Mouse (Mus musculus): ENCODE results near the gene Nhej1. TPM values are rescaled to one million over a fixed set of nuclear protein-coding genes. Genes with fewer than 3 reads are reported as not detected.

The Nhej1 gene
- polyA plus RNA-seq, 1 experiment from 2014 or later: 8.6 TPM

DNA sequence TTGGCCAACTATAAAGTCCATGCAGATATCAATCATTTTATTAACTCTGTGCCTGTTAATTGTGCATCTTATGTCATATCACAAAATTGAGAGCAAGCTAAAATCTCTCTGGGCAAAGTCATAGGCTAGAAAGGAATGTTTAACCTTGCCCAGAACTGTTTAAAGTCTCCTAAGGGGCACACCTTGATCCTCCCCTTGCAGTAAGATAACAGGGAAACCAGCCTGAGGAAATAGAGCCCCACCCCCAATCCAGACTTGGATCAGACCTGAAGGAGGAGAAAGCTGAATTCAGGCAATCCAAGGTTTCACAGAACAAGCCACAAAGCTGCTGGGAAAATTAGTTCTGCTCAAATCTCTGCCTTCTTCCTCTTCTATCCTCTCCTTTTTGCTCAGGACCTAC lies 114.2 kb downstream of the Nhej1 start:
- ATAC-seq (ENCODE audit: insufficient read depth, low FRiP score, low read depth): no peak
- no peak overlapping the region for H3K4me3 ChIP-seq (replicated peaks)
- H3K9me3 ChIP-seq: no peaks in the 10 kb centered on the region
- 0 out of 2 replicates have a peak overlapping the region, but pooled peaks have one; percentile 33 for H3K27ac ChIP-seq
- H3K4me2 ChIP-seq: no peak overlapping the region
- H3K4me1 ChIP-seq: peaks cover 6% of the 10 kb centered on the region; the same call in 1 of the 2 replicates
- H3K9ac ChIP-seq: no peak overlapping the region
- H3K27me3 ChIP-seq (replicated peaks): no peaks in the 10 kb centered on the region
- no peaks in the 10 kb centered on the region for H3K36me3 ChIP-seq

DNA sequence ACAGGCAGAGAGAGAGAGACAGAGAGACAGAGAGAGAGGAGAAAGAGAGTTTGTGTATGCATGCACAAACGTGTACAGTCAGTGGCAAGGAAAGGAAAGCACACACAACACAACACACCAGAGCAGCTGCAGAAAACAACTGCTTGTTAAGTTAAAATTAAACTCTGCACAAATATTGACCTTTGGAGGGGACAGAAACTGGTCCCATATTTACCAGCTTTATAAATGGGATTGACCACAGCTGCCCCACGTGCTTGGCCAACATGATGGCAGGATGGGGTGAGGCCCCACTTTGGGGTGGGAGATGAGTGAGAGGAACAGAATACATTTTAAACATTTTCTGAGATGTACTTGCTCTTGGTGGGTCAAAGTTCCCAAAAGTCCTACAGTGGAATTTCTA lies 114.8 kb downstream of the Nhej1 start:
- Histone ChIP-seq H3K4me2 (no peak overlapping the region), H3K4me1 (peaks cover 4% of the 10 kb centered on the region; the same call in 1 of the 2 replicates), H3K36me3 (no peaks in the 10 kb centered on the region), H3K4me3 (replicated peaks) (no peak overlapping the region), H3K9me3 (no peaks in the 10 kb centered on the region), H3K27me3 (replicated peaks) (no peaks in the 10 kb centered on the region), H3K9ac (no peak overlapping the region), H3K27ac (peak overlapping the region; percentile 52)
- 0 out of 2 replicates have a peak, but pooled peaks have one; percentile 20 for ATAC-seq (ENCODE audit: insufficient read depth, low FRiP score, low read depth)
- WGBS: 42% methylated on average over 2 of the region's 2 CpGs

DNA sequence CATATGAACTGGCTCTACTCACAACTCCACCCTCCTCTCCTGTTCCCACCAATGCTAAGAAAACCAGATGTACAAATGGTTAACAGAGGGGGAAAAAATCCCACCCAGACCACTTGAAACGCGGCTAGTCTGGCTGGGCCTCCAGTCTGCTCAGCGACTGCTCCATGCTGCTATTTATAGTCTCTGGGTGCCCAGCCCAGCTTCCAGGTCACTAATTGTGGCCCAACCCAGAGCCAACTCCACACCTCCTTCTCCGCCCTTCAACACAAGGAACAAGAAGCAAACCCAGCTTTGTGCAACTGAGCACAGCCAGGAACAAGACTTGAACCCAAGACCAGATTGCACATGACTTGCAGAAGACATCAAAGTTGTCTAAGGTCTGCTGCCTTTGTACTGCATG lies 119.0 kb downstream of the Nhej1 start:
- Histone ChIP-seq H3K4me2 (no peak overlapping the region), H3K4me1 (no peaks in the 10 kb centered on the region), H3K27me3 (replicated peaks) (no peaks in the 10 kb centered on the region), H3K4me3 (replicated peaks) (no peak overlapping the region), H3K36me3 (no peaks in the 10 kb centered on the region), H3K9ac (no peak overlapping the region), H3K9me3 (no peaks in the 10 kb centered on the region), H3K27ac (no peak overlapping the region)
- WGBS: 31% methylated on average over 4 of the region's 4 CpGs
- ATAC-seq (ENCODE audit: insufficient read depth, low FRiP score, low read depth): peak; percentile 55; the same call in 1 of the 2 replicates

DNA sequence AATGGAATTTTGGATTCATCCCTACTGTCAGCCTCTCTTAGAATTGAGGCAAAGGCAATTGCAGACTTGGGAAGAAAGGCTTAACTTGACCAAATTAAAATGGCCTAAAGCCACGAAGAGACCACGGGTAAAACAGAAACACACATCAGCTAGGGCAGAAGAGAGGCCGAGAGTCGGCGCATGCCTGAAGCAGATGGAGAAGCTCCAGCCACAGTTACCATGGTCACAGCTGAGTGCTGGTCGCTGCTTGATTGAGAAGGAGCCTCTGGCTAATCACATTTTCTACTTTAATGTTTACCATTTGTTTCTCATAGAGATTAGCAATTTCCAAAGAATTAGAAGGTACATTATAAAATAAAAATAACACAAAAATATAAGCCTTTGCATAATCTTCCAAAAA lies 123.8 kb downstream of the Nhej1 start:
- Histone ChIP-seq H3K9me3 (no peaks in the 10 kb centered on the region), H3K27ac (no peak overlapping the region), H3K36me3 (no peaks in the 10 kb centered on the region), H3K4me2 (no peak overlapping the region), H3K27me3 (replicated peaks) (no peaks in the 10 kb centered on the region), H3K4me3 (replicated peaks) (no peak overlapping the region), H3K9ac (no peak overlapping the region), H3K4me1 (no peaks in the 10 kb centered on the region)
- WGBS: 50% methylated on average over 6 of the region's 6 CpGs
- ATAC-seq (ENCODE audit: insufficient read depth, low FRiP score, low read depth): no peak

DNA sequence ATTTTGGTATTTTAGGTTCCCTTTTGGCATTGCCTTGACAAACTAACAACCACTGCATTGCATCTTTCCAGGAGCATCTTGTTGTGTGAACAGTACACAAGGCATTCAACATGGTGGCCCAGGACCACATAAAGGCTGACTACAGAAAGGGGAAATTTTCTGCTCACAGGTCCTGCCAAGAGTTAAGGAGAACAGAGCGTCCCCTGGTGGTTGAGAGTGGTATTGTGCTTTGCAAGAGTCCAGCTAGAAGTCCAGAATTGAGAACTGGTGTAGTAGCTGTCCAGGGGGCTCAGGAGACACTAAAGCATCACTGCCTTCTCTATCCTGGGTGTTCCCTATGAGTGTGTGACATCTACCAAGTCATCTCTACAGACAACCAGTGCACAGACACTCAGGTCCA lies 124.5 kb downstream of the Nhej1 start:
- Histone ChIP-seq H3K9ac (no peak overlapping the region), H3K4me2 (no peak overlapping the region), H3K4me3 (replicated peaks) (no peak overlapping the region), H3K9me3 (no peaks in the 10 kb centered on the region), H3K27me3 (replicated peaks) (no peaks in the 10 kb centered on the region), H3K4me1 (no peaks in the 10 kb centered on the region), H3K36me3 (no peaks in the 10 kb centered on the region), H3K27ac (no peak overlapping the region)
- WGBS: 6% methylated on average over 1 of the region's 1 CpGs
- ATAC-seq (ENCODE audit: insufficient read depth, low FRiP score, low read depth): no peak

DNA sequence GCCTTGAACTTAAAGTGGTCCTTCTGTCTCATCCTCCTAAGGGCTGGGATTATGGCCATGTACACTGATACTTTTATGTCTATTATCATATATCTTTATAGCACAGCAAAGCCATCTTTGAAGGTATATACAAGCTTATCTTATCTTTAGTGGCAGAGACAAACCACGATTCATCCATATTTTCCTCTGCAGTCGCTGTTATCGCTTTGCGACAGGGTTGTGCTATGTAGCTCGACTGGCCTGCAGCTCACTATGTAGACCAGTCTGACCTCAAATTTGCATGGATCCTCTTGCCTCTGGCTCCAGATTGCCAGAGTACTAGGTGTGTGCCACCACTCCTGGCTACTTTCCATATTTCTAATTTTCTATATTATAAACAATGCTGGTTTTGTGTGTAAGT lies 125.8 kb downstream of the Nhej1 start:
- H3K27ac ChIP-seq: no peak overlapping the region
- H3K4me3 ChIP-seq (replicated peaks): no peak overlapping the region
- H3K9me3 ChIP-seq: no peaks in the 10 kb centered on the region
- ATAC-seq (ENCODE audit: insufficient read depth, low FRiP score, low read depth): no peak
- 72% methylated on average over 5 of the region's 5 CpGs for WGBS
- no peaks in the 10 kb centered on the region for H3K27me3 ChIP-seq (replicated peaks)
- H3K4me1 ChIP-seq: no peaks in the 10 kb centered on the region
- H3K36me3 ChIP-seq: no peaks in the 10 kb centered on the region
- no peak overlapping the region for H3K9ac ChIP-seq
- H3K4me2 ChIP-seq: no peak overlapping the region

DNA sequence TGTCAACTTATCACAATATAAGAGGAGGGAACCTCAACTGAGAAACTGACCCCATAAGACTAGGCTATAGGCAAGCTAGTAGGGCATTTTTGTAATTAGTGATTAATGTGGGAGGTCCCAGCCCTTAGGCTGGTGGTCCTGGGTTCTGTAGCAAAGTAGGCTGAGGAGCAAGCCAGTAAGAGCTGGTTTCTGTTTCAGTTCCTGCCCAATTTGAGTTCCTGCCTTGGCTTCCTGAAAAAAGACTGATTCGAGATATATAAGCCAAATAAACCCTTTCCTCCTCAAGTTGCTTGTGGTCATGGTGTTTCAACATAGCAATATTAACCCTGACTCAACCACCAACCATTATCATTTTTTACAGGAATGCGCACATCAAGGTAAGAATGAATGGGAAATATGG lies 127.8 kb downstream of the Nhej1 start:
- Histone ChIP-seq H3K9ac (no peak overlapping the region), H3K27ac (no peak overlapping the region), H3K36me3 (no peaks in the 10 kb centered on the region), H3K4me2 (no peak overlapping the region), H3K9me3 (no peaks in the 10 kb centered on the region), H3K4me3 (replicated peaks) (no peak overlapping the region), H3K27me3 (replicated peaks) (no peaks in the 10 kb centered on the region), H3K4me1 (no peaks in the 10 kb centered on the region)
- WGBS: 75% methylated on average over 2 of the region's 2 CpGs
- ATAC-seq (ENCODE audit: insufficient read depth, low FRiP score, low read depth): no peak

DNA sequence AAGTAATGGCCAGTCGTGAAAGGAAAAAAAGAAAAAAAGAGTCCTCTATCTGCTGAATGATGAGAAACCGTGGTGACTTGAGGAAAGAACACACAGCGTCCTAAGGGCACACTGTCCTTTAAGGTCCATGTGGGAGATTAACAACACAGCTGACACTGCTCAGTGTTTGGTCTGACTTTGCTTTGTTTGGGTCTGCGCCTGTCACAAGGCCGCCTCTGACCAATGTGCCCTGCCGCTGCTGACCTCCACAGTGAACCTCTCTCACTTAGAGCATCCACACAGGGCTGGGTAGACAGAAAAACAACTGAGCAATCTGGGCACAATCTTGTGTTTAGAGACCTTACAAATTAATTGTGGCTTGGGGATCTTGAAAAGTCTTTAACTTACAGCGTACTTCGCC lies 148.0 kb downstream of the Nhej1 start:
- H3K9ac ChIP-seq: no peak overlapping the region
- H3K36me3 ChIP-seq: no peaks in the 10 kb centered on the region
- H3K4me2 ChIP-seq: no peak overlapping the region
- H3K4me1 ChIP-seq: no peaks in the 10 kb centered on the region; the same call in 1 of the 2 replicates
- 61% methylated on average over 8 of the region's 8 CpGs for WGBS
- no peaks in the 10 kb centered on the region for H3K9me3 ChIP-seq
- H3K4me3 ChIP-seq (replicated peaks): no peak overlapping the region
- no peaks in the 10 kb centered on the region for H3K27me3 ChIP-seq (replicated peaks)
- ATAC-seq (ENCODE audit: insufficient read depth, low FRiP score, low read depth): no peak
- H3K27ac ChIP-seq: no peak overlapping the region

DNA sequence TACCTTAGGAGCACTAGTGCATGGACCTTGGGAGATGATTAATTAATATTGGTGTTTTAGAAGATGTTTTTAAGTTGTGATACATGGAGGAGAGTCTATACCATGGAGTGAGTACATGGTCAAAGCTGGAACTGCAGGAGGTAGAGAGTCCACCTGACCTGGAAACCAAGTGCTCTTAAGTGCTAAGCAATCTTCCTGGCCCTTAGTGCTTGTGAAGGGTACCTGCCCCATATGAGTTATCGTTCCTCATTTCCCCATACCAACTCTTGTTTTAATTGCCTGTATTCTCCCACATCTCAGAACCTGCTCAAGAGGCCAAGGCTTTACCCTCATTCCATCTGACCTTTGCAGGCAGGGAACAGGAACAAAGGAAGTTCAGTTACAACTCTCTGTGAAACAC lies 149.1 kb downstream of the Nhej1 start:
- no peak overlapping the region for H3K9ac ChIP-seq
- ATAC-seq (ENCODE audit: insufficient read depth, low FRiP score, low read depth): no peak
- no peak overlapping the region for H3K27ac ChIP-seq
- H3K4me2 ChIP-seq: no peak overlapping the region
- H3K36me3 ChIP-seq: no peaks in the 10 kb centered on the region
- H3K4me1 ChIP-seq: peaks cover 4% of the 10 kb centered on the region; the same call in 1 of the 2 replicates
- no peaks in the 10 kb centered on the region for H3K27me3 ChIP-seq (replicated peaks)
- H3K9me3 ChIP-seq: no peaks in the 10 kb centered on the region
- 87% methylated on average over 1 of the region's 1 CpGs for WGBS
- H3K4me3 ChIP-seq (replicated peaks): no peak overlapping the region

DNA sequence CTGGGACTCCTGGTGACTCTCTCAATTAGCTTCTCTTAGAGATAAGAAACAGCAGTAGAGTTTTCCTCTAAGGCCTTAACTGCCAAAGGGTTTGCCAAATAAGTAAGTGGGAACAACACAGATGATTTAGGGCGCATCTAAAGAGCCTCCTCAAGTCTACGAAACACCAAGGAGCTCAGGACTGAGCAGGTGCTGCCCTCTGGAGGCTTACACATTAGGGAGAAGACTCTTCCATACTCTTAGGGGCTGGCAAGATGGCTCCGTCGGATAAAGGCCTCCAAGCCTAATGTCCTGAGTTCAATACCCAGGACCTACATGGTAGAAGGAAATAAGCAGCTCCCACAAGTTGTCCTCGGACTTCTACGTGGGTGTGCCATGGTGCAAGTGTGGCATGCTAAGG lies 151.4 kb downstream of the Nhej1 start:
- H3K9ac ChIP-seq: no peak overlapping the region
- H3K9me3 ChIP-seq: no peaks in the 10 kb centered on the region
- no peaks in the 10 kb centered on the region for H3K27me3 ChIP-seq (replicated peaks)
- H3K4me2 ChIP-seq: no peak overlapping the region
- H3K4me3 ChIP-seq (replicated peaks): no peak overlapping the region
- peaks cover 4% of the 10 kb centered on the region; the same call in 1 of the 2 replicates for H3K4me1 ChIP-seq
- no peak overlapping the region for H3K27ac ChIP-seq
- 84% methylated on average over 6 of the region's 6 CpGs for WGBS
- no peak for ATAC-seq (ENCODE audit: insufficient read depth, low FRiP score, low read depth)
- no peaks in the 10 kb centered on the region for H3K36me3 ChIP-seq

DNA sequence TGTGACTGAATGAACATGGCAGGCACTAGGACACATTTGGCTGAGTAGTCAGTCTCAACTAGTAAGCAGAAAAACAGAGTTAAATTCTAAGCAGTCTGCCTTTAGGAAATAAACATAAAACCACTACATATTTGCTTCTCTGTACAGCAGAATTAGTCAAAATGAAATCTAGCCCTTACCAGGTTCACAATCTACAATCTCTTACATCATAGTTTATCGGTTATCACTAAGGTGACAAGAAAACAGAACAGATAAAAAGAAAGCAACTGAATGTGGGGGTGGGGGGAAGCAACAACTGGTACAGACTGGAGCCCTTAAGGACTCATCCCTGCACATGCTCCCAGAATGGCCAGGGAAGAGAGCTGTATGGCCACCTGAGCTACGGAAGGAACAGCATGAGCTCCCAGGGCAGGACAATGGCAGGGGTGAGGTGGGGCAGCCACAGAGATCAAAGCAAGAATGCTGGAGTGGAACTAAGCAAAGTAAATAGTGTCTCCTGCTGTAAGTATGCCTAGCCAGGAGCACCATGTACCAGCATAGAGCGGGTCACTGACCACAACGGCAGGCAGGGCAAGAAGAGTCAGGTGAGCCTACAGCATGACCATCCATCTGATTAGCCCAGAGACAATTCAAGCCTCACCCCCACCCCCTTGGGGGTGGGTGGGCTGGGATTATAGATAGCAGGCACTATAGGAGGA lies 153.5 kb downstream of the Nhej1 start:
- Histone ChIP-seq H3K27me3 (replicated peaks) (no peaks in the 10 kb centered on the region), H3K4me3 (replicated peaks) (no peak overlapping the region), H3K4me2 (no peak overlapping the region), H3K27ac (no peak overlapping the region; the same call in 1 of the 2 replicates), H3K4me1 (0 out of 2 replicates have a peak, but pooled peaks cover 12% of the 10 kb centered on the region), H3K36me3 (no peaks in the 10 kb centered on the region), H3K9me3 (no peaks in the 10 kb centered on the region), H3K9ac (no peak overlapping the region)
- 53% methylated on average over 4 of the region's 4 CpGs for WGBS
- peak; percentile 83; the same call in 1 of the 2 replicates for ATAC-seq (ENCODE audit: insufficient read depth, low FRiP score, low read depth)

DNA sequence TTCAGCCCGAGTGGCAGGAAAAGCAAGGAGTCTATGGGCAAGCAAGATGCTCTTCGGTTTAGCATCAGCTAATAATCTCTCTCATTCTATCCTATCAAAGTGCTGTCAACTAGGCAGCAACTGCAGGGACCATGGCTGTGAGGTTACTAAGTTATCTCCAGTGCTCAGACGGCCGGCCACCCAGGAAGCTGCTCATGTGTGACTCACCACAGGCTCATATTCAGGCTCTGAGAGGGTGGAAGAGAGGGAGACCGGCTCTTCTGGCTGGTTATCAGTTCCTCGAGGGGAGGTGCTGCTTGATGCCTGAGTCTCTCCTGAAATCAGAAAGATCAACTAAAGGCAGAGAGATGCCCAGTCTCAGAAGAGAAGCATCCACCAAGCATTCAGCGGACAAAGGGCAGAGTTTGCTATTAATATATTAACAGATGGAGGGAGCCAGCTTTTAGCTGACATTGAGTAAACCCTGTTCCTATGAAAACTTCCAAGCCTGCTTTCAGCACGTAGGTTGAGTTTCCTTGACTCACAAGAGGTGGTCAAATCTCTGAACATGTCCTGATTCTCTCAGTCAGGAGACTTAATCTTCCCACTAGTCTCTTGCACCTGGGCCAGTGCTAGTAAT lies 156.9 kb downstream of the Nhej1 start:
- Histone ChIP-seq H3K27me3 (replicated peaks) (no peaks in the 10 kb centered on the region), H3K4me2 (no peak overlapping the region), H3K36me3 (no peaks in the 10 kb centered on the region), H3K4me1 (peaks cover 17% of the 10 kb centered on the region), H3K27ac (no peak overlapping the region; the same call in 1 of the 2 replicates), H3K4me3 (replicated peaks) (no peak overlapping the region), H3K9me3 (no peaks in the 10 kb centered on the region), H3K9ac (no peak overlapping the region)
- WGBS: 28% methylated on average over 8 of the region's 8 CpGs
- ATAC-seq (ENCODE audit: insufficient read depth, low FRiP score, low read depth): no peak
